Mouse (Mus musculus): ENCODE data around the gene Gm10282. TPM values are rescaled to one million over a fixed set of nuclear protein-coding genes. Genes with fewer than 3 reads are reported as not detected.

Gene Gm10282
- polyA plus RNA-seq, 1 experiment from 2014 or later = 9.6 TPM

GRCm38 (mm10) chr8:72329116-72329515 is 24.1 kb upstream of the Gm10282 start:
- Histone ChIP-seq H3K9me3 (ENCODE audit: control insufficient read depth, low read length) (no peaks in the 10 kb centered on the region), H3K4me1 (replicated peaks; ENCODE audit: control insufficient read depth, insufficient read depth) (no peaks in the 10 kb centered on the region), H3K27me3 (ENCODE audit: control insufficient read depth, insufficient read depth, low read length) (no peaks in the 10 kb centered on the region), H3K27ac (replicated peaks) (no peak overlapping the region), H3K4me3 (ENCODE audit: low read depth, low read length) (no peak overlapping the region), H3K36me3 (ENCODE audit: control insufficient read depth, insufficient read depth, low read length) (no peaks in the 10 kb centered on the region), H3K4me2 (replicated peaks; ENCODE audit: low read depth) (no peak overlapping the region), H3K9ac (ENCODE audit: low read length) (no peak overlapping the region)
- no peak for ATAC-seq (ENCODE audit: low FRiP score, low TSS enrichment)
- 92% methylated on average over 3 of the region's 3 CpGs for WGBS
- TF ChIP-seq CTCF (IDR thresholded peaks at IDR 0.05; ENCODE audit: low read depth) (no peak), EP300 (optimal IDR thresholded peaks at IDR 0.05) (no peak)
- no peak for DNase-seq (ENCODE audit: low spot score)

GRCm38 (mm10) chr8:72324708-72325107 is 19.6 kb upstream of the Gm10282 start:
- no peak for ATAC-seq (ENCODE audit: low FRiP score, low TSS enrichment)
- H3K4me3 ChIP-seq (ENCODE audit: low read depth, low read length) = no peak overlapping the region
- H3K4me2 ChIP-seq (replicated peaks; ENCODE audit: low read depth) = no peak overlapping the region
- no peaks in the 10 kb centered on the region for H3K9me3 ChIP-seq (ENCODE audit: control insufficient read depth, low read length)
- no peaks in the 10 kb centered on the region for H3K27me3 ChIP-seq (ENCODE audit: control insufficient read depth, insufficient read depth, low read length)
- TF ChIP-seq CTCF (IDR thresholded peaks at IDR 0.05; ENCODE audit: low read depth) = no peak
- no peak for TF ChIP-seq EP300 (optimal IDR thresholded peaks at IDR 0.05)
- peaks cover 3% of the 10 kb centered on the region; the same call in 1 of the 2 replicates for H3K36me3 ChIP-seq (ENCODE audit: control insufficient read depth, insufficient read depth, low read length)
- no peak overlapping the region for H3K27ac ChIP-seq (replicated peaks)
- H3K9ac ChIP-seq (ENCODE audit: low read length) = no peak overlapping the region
- WGBS = 82% methylated on average over 2 of the region's 2 CpGs
- no peak for DNase-seq (ENCODE audit: low spot score)
- H3K4me1 ChIP-seq (replicated peaks; ENCODE audit: control insufficient read depth, insufficient read depth) = no peaks in the 10 kb centered on the region; the same call in 1 of the 2 replicates

GRCm38 (mm10) chr8:72324036-72324706 is 19.1 kb upstream of the Gm10282 start:
- WGBS = 83% methylated on average over 10 of the region's 10 CpGs
- TF ChIP-seq CTCF (IDR thresholded peaks at IDR 0.05; ENCODE audit: low read depth) (no peak), EP300 (optimal IDR thresholded peaks at IDR 0.05) (no peak)
- H3K27me3 ChIP-seq (ENCODE audit: control insufficient read depth, insufficient read depth, low read length) = no peaks in the 10 kb centered on the region
- no peak overlapping the region for H3K4me3 ChIP-seq (ENCODE audit: low read depth, low read length)
- no peaks in the 10 kb centered on the region for H3K9me3 ChIP-seq (ENCODE audit: control insufficient read depth, low read length)
- H3K9ac ChIP-seq (ENCODE audit: low read length) = no peak overlapping the region
- H3K36me3 ChIP-seq (ENCODE audit: control insufficient read depth, insufficient read depth, low read length) = peaks cover 3% of the 10 kb centered on the region; the same call in 1 of the 2 replicates
- no peak overlapping the region for H3K4me2 ChIP-seq (replicated peaks; ENCODE audit: low read depth)
- ATAC-seq (ENCODE audit: low FRiP score, low TSS enrichment) (no peak), DNase-seq (ENCODE audit: low spot score) (no peak)
- no peak overlapping the region for H3K27ac ChIP-seq (replicated peaks)
- H3K4me1 ChIP-seq (replicated peaks; ENCODE audit: control insufficient read depth, insufficient read depth) = no peaks in the 10 kb centered on the region; the same call in 1 of the 2 replicates

GRCm38 (mm10) chr8:72323131-72323725 is 18.2 kb upstream of the Gm10282 start:
- DNase-seq (ENCODE audit: low spot score) (no peak), ATAC-seq (ENCODE audit: low FRiP score, low TSS enrichment) (no peak)
- Histone ChIP-seq H3K36me3 (ENCODE audit: control insufficient read depth, insufficient read depth, low read length) (peaks cover 3% of the 10 kb centered on the region; the same call in 1 of the 2 replicates), H3K4me1 (replicated peaks; ENCODE audit: control insufficient read depth, insufficient read depth) (no peaks in the 10 kb centered on the region; the same call in 1 of the 2 replicates), H3K4me2 (replicated peaks; ENCODE audit: low read depth) (no peak overlapping the region; the same call in 1 of the 2 replicates), H3K4me3 (ENCODE audit: low read depth, low read length) (no peak overlapping the region), H3K27me3 (ENCODE audit: control insufficient read depth, insufficient read depth, low read length) (no peaks in the 10 kb centered on the region), H3K9ac (ENCODE audit: low read length) (0 out of 2 replicates have a peak overlapping the region, but pooled peaks have one; percentile 4), H3K9me3 (ENCODE audit: control insufficient read depth, low read length) (no peaks in the 10 kb centered on the region), H3K27ac (replicated peaks) (no peak overlapping the region)
- no peak for TF ChIP-seq EP300 (optimal IDR thresholded peaks at IDR 0.05)
- TF ChIP-seq CTCF (IDR thresholded peaks at IDR 0.05; ENCODE audit: low read depth) = no peak
- WGBS = 53% methylated on average over 6 of the region's 6 CpGs

GRCm38 (mm10) chr8:72322471-72322889 is 17.4 kb upstream of the Gm10282 start:
- TF ChIP-seq CTCF (IDR thresholded peaks at IDR 0.05; ENCODE audit: low read depth) (no peak), EP300 (optimal IDR thresholded peaks at IDR 0.05) (no peak)
- no peak for ATAC-seq (ENCODE audit: low FRiP score, low TSS enrichment)
- no peak overlapping the region for H3K27ac ChIP-seq (replicated peaks)
- WGBS = 40% methylated on average over 7 of the region's 7 CpGs
- peak overlapping the region; percentile 36; the same call in 1 of the 2 replicates for H3K4me2 ChIP-seq (replicated peaks; ENCODE audit: low read depth)
- no peaks in the 10 kb centered on the region for H3K27me3 ChIP-seq (ENCODE audit: control insufficient read depth, insufficient read depth, low read length)
- peak; percentile 45 for DNase-seq (ENCODE audit: low spot score)
- peak overlapping the region; percentile 12; the same call in 1 of the 2 replicates for H3K4me3 ChIP-seq (ENCODE audit: low read depth, low read length)
- H3K4me1 ChIP-seq (replicated peaks; ENCODE audit: control insufficient read depth, insufficient read depth) = no peaks in the 10 kb centered on the region; the same call in 1 of the 2 replicates
- H3K9ac ChIP-seq (ENCODE audit: low read length) = no peak overlapping the region
- H3K9me3 ChIP-seq (ENCODE audit: control insufficient read depth, low read length) = no peaks in the 10 kb centered on the region
- peaks cover 3% of the 10 kb centered on the region; the same call in 1 of the 2 replicates for H3K36me3 ChIP-seq (ENCODE audit: control insufficient read depth, insufficient read depth, low read length)

Measured in stomach, postnatal 0 days (tissue).